Mouse (Mus musculus): ENCODE measurements around the gene Myom3. TPM values are rescaled to one million over a fixed set of nuclear protein-coding genes. Genes with fewer than 3 reads are reported as not detected.

The Myom3 gene
- polyA plus RNA-seq, 1 experiment from 2014 or later = 0.35 TPM

DNA sequence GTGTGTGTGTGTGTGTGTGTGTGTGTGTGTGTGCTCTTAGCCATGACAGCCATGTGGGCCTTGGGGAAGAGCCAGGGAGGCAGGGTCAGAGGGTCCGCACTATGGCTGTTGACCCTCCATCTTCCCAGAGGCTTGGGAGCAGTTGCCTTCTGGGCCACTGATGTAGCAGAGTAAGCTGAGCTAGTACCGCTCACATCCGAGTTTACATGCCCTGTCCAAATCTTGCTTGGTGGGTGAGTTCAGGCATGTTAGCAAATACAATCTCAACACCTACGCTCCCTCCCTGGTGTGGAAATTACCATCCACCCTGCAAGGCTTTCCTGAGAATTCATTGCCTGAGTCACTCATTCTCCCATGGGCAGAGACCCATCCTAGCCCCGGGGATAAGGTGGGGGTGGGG, 21.8 kb downstream of the Myom3 start:
- 78% methylated on average over 5 of the region's 5 CpGs for WGBS
- Histone ChIP-seq H3K9ac (ENCODE audit: low read depth, low read length) (no peak overlapping the region), H3K9me3 (ENCODE audit: control insufficient read depth, low read length) (no peaks in the 10 kb centered on the region), H3K36me3 (ENCODE audit: control insufficient read depth, insufficient read depth, low read length) (no peaks in the 10 kb centered on the region), H3K4me1 (ENCODE audit: control insufficient read depth, insufficient read depth, low read length) (0 out of 2 replicates have a peak, but pooled peaks cover 5% of the 10 kb centered on the region), H3K27me3 (ENCODE audit: control insufficient read depth, insufficient read depth, low read length) (no peaks in the 10 kb centered on the region), H3K4me2 (replicated peaks; ENCODE audit: low read depth, low read length) (no peak overlapping the region), H3K4me3 (ENCODE audit: low read length) (no peak overlapping the region), H3K27ac (ENCODE audit: low read depth, low read length) (no peak overlapping the region)
- no peak for ATAC-seq (ENCODE audit: low FRiP score, low TSS enrichment)

DNA sequence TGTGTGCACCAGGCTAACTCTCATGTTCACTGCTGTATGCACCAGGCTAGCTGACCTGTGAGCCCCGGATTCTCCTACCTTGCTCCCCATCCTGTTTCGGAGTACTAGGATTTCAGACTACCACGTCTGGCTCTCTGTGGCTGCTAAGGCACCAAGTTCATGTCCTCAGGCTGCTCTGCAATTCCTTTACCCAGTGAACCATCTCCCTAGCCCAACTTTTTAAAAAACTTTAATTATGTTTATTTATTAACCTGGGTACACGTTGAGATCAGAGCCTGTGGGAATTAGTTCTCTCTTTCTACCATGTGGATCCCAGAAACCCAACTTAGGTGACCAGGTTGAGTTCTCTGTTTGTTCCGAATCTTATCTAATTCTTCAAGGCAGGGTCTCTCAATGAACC, 27.1 kb downstream of the Myom3 start:
- Histone ChIP-seq H3K27ac (ENCODE audit: low read depth, low read length) (0 out of 2 replicates have a peak overlapping the region, but pooled peaks have one; percentile 24), H3K4me2 (replicated peaks; ENCODE audit: low read depth, low read length) (no peak overlapping the region), H3K9ac (ENCODE audit: low read depth, low read length) (no peak overlapping the region), H3K27me3 (ENCODE audit: control insufficient read depth, insufficient read depth, low read length) (no peaks in the 10 kb centered on the region), H3K4me3 (ENCODE audit: low read length) (no peak overlapping the region), H3K36me3 (ENCODE audit: control insufficient read depth, insufficient read depth, low read length) (no peaks in the 10 kb centered on the region), H3K9me3 (ENCODE audit: control insufficient read depth, low read length) (no peaks in the 10 kb centered on the region), H3K4me1 (ENCODE audit: control insufficient read depth, insufficient read depth, low read length) (no peaks in the 10 kb centered on the region)
- no peak for ATAC-seq (ENCODE audit: low FRiP score, low TSS enrichment)
- WGBS = 59% methylated on average over 5 of the region's 5 CpGs

GRCm38 (mm10) chr4:135787271-135787670, 27.8 kb downstream of the Myom3 start:
- Histone ChIP-seq H3K4me1 (ENCODE audit: control insufficient read depth, insufficient read depth, low read length) (no peaks in the 10 kb centered on the region), H3K27ac (ENCODE audit: low read depth, low read length) (0 out of 2 replicates have a peak overlapping the region, but pooled peaks have one; percentile 24)

DNA sequence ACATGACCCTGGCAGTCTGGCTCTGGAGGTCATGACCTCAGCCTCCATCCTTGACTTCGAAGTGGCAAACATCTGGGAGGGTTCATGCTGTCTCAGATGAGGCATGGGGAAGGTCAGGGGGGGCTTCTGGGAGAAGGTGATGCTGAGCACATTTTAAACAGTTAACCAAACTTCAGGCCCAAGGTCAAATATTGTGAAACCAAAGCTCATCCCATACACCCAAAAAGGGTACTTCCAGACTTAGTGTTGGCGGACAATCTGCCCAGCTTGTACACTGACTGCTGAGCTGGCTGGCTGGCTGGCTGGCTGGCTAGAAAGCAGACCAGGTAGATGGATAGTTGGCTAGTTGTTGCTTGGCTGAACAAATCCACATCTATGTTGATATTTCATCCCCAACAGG, 29.6 kb downstream of the Myom3 start:
- WGBS = 68% methylated on average over 2 of the region's 2 CpGs
- no peaks in the 10 kb centered on the region for H3K9me3 ChIP-seq (ENCODE audit: control insufficient read depth, low read length)
- H3K4me2 ChIP-seq (replicated peaks; ENCODE audit: low read depth, low read length) = no peak overlapping the region
- H3K4me1 ChIP-seq (ENCODE audit: control insufficient read depth, insufficient read depth, low read length) = no peaks in the 10 kb centered on the region
- no peak for ATAC-seq (ENCODE audit: low FRiP score, low TSS enrichment)
- no peaks in the 10 kb centered on the region for H3K36me3 ChIP-seq (ENCODE audit: control insufficient read depth, insufficient read depth, low read length)
- H3K27me3 ChIP-seq (ENCODE audit: control insufficient read depth, insufficient read depth, low read length) = no peaks in the 10 kb centered on the region
- no peak overlapping the region for H3K4me3 ChIP-seq (ENCODE audit: low read length)
- no peak overlapping the region for H3K27ac ChIP-seq (ENCODE audit: low read depth, low read length)
- no peak overlapping the region for H3K9ac ChIP-seq (ENCODE audit: low read depth, low read length)

More at GRCm38 (mm10) chr4:135787271-135787670, 27.8 kb downstream of the Myom3 start:
- ATAC-seq (ENCODE audit: low FRiP score, low TSS enrichment) = no peak
- H3K9me3 ChIP-seq (ENCODE audit: control insufficient read depth, low read length) = no peaks in the 10 kb centered on the region
- 73% methylated on average over 6 of the region's 6 CpGs for WGBS
- H3K27me3 ChIP-seq (ENCODE audit: control insufficient read depth, insufficient read depth, low read length) = no peaks in the 10 kb centered on the region
- H3K36me3 ChIP-seq (ENCODE audit: control insufficient read depth, insufficient read depth, low read length) = no peaks in the 10 kb centered on the region
- H3K9ac ChIP-seq (ENCODE audit: low read depth, low read length) = no peak overlapping the region
- no peak overlapping the region for H3K4me2 ChIP-seq (replicated peaks; ENCODE audit: low read depth, low read length)
- H3K4me3 ChIP-seq (ENCODE audit: low read length) = no peak overlapping the region

DNA sequence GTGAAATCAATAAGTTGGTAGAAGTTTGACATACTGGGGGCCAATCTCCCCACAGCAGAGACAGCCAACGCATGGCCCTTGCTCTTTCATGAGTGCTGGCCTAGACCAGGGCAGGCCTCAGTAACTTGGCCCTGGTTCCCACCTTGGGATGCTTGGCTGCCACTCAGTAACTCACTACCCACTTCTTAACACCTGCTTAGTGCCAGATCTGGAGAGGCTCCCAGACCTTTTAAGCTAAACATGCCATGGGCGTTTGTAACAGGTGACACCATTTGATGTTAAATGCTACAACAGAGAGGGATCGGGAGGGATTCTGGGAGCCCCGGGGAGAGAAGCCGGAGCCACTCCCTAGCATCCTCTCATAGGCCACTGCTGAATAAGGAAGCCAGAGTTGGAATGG, 33.3 kb downstream of the Myom3 start:
- H3K9ac ChIP-seq (ENCODE audit: low read depth, low read length) = no peak overlapping the region
- 95% methylated on average over 5 of the region's 5 CpGs for whole genome bisulfite sequencing
- no peaks in the 10 kb centered on the region for H3K27me3 ChIP-seq (ENCODE audit: control insufficient read depth, insufficient read depth, low read length)
- no peak overlapping the region for H3K4me3 ChIP-seq (ENCODE audit: low read length)
- H3K9me3 ChIP-seq (ENCODE audit: control insufficient read depth, low read length) = no peaks in the 10 kb centered on the region
- no peak for ATAC-seq (ENCODE audit: low FRiP score, low TSS enrichment)
- H3K4me1 ChIP-seq (ENCODE audit: control insufficient read depth, insufficient read depth, low read length) = no peaks in the 10 kb centered on the region
- H3K4me2 ChIP-seq (replicated peaks; ENCODE audit: low read depth, low read length) = no peak overlapping the region
- no peak overlapping the region for H3K27ac ChIP-seq (ENCODE audit: low read depth, low read length)
- no peaks in the 10 kb centered on the region for H3K36me3 ChIP-seq (ENCODE audit: control insufficient read depth, insufficient read depth, low read length)

DNA sequence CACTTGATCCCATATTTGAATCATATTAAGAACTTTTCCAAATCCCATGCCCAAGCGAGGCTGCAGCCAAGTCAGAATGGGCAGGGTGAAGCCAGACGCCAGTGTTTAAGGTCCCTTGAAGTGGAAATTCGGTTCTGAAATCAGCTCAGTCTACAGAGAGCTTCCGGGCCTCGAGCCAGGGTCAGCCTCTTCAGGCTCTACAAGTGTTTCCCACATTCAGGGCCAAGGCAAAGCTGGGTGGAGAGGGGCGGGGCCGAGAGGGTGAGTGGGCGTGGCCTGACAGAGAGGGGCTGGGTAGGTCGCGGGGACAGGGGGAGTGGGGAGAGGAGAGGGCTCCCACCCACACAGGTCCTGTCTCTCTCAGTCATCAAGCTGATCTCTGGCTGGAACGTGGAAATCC, 38.4 kb downstream of the Myom3 start:
- peak; percentile 29; the same call in 1 of the 2 replicates for ATAC-seq (ENCODE audit: low FRiP score, low TSS enrichment)

GRCm38 (mm10) chr4:135801543-135801942, 42.0 kb downstream of the Myom3 start:
- WGBS = 12% methylated on average over 8 of the region's 8 CpGs
- Histone ChIP-seq H3K9me3 (ENCODE audit: control insufficient read depth, low read length) (peaks cover 8% of the 10 kb centered on the region), H3K9ac (ENCODE audit: low read depth, low read length) (no peak overlapping the region), H3K36me3 (ENCODE audit: control insufficient read depth, insufficient read depth, low read length) (no peaks in the 10 kb centered on the region), H3K27me3 (ENCODE audit: control insufficient read depth, insufficient read depth, low read length) (no peaks in the 10 kb centered on the region), H3K4me1 (ENCODE audit: control insufficient read depth, insufficient read depth, low read length) (no peaks in the 10 kb centered on the region), H3K4me2 (replicated peaks; ENCODE audit: low read depth, low read length) (no peak overlapping the region), H3K4me3 (ENCODE audit: low read length) (no peak overlapping the region), H3K27ac (ENCODE audit: low read depth, low read length) (no peak overlapping the region)
- ATAC-seq (ENCODE audit: low FRiP score, low TSS enrichment) = peak; percentile 68

More for the DNA sequence above, 38.4 kb downstream of the Myom3 start:
- 29% methylated on average over 11 of the region's 11 CpGs for WGBS
- Histone ChIP-seq H3K36me3 (ENCODE audit: control insufficient read depth, insufficient read depth, low read length) (no peaks in the 10 kb centered on the region), H3K9ac (ENCODE audit: low read depth, low read length) (no peak overlapping the region), H3K4me2 (replicated peaks; ENCODE audit: low read depth, low read length) (no peak overlapping the region), H3K4me1 (ENCODE audit: control insufficient read depth, insufficient read depth, low read length) (no peaks in the 10 kb centered on the region), H3K27me3 (ENCODE audit: control insufficient read depth, insufficient read depth, low read length) (no peaks in the 10 kb centered on the region), H3K9me3 (ENCODE audit: control insufficient read depth, low read length) (no peaks in the 10 kb centered on the region), H3K27ac (ENCODE audit: low read depth, low read length) (no peak overlapping the region), H3K4me3 (ENCODE audit: low read length) (no peak overlapping the region)

GRCm38 (mm10) chr4:135803299-135803698, 43.8 kb downstream of the Myom3 start:
- ATAC-seq (ENCODE audit: low FRiP score, low TSS enrichment) = no peak
- WGBS = 52% methylated on average over 4 of the region's 4 CpGs

DNA sequence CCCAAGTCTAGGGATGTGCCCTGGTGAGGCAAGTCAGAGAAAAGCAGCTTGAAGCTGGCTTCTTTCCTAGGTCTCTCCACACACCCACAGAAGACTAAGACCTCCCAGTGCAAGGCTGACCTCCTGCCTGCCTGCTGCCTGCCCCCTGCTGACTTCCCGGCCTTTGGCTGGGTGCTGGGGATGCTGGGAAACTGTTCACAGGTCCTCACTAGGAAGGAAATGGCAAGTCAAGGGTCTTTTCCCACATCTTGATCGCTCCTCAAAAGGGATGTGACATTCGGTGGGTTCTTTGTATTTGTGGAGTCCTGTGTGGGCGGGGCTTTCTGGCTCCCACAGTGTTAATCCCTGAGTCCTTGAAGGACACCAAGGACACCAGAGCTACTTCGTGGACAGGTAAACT, 44.7 kb downstream of the Myom3 start:
- WGBS = 88% methylated on average over 5 of the region's 5 CpGs
- Histone ChIP-seq H3K4me3 (ENCODE audit: low read length) (no peak overlapping the region), H3K9me3 (ENCODE audit: control insufficient read depth, low read length) (peaks cover 8% of the 10 kb centered on the region), H3K36me3 (ENCODE audit: control insufficient read depth, insufficient read depth, low read length) (no peaks in the 10 kb centered on the region), H3K4me2 (replicated peaks; ENCODE audit: low read depth, low read length) (no peak overlapping the region), H3K9ac (ENCODE audit: low read depth, low read length) (no peak overlapping the region), H3K27me3 (ENCODE audit: control insufficient read depth, insufficient read depth, low read length) (no peaks in the 10 kb centered on the region), H3K27ac (ENCODE audit: low read depth, low read length) (no peak overlapping the region), H3K4me1 (ENCODE audit: control insufficient read depth, insufficient read depth, low read length) (no peaks in the 10 kb centered on the region)
- ATAC-seq (ENCODE audit: low FRiP score, low TSS enrichment) = no peak

More at GRCm38 (mm10) chr4:135803299-135803698, 43.8 kb downstream of the Myom3 start:
- peaks cover 8% of the 10 kb centered on the region for H3K9me3 ChIP-seq (ENCODE audit: control insufficient read depth, low read length)
- no peaks in the 10 kb centered on the region for H3K36me3 ChIP-seq (ENCODE audit: control insufficient read depth, insufficient read depth, low read length)
- no peak overlapping the region for H3K4me3 ChIP-seq (ENCODE audit: low read length)
- H3K4me2 ChIP-seq (replicated peaks; ENCODE audit: low read depth, low read length) = no peak overlapping the region
- H3K9ac ChIP-seq (ENCODE audit: low read depth, low read length) = no peak overlapping the region
- H3K4me1 ChIP-seq (ENCODE audit: control insufficient read depth, insufficient read depth, low read length) = no peaks in the 10 kb centered on the region
- no peaks in the 10 kb centered on the region for H3K27me3 ChIP-seq (ENCODE audit: control insufficient read depth, insufficient read depth, low read length)
- no peak overlapping the region for H3K27ac ChIP-seq (ENCODE audit: low read depth, low read length)

Data from kidney, embryonic 14.5 days (tissue).